Mouse (Mus musculus) retina, postnatal 1 day (tissue): ENCODE results near the gene Cdc34b.

Source experiments
- DNase-seq: peaks from one replicate; pipeline ENCODE4 v3.0.0-alpha.2; 2012

The Cdc34b gene

GRCm38 (mm10) chr11:94735746-94736145 is 5.8 kb upstream of the Cdc34b start:
- no peak for DNase-seq

DNA sequence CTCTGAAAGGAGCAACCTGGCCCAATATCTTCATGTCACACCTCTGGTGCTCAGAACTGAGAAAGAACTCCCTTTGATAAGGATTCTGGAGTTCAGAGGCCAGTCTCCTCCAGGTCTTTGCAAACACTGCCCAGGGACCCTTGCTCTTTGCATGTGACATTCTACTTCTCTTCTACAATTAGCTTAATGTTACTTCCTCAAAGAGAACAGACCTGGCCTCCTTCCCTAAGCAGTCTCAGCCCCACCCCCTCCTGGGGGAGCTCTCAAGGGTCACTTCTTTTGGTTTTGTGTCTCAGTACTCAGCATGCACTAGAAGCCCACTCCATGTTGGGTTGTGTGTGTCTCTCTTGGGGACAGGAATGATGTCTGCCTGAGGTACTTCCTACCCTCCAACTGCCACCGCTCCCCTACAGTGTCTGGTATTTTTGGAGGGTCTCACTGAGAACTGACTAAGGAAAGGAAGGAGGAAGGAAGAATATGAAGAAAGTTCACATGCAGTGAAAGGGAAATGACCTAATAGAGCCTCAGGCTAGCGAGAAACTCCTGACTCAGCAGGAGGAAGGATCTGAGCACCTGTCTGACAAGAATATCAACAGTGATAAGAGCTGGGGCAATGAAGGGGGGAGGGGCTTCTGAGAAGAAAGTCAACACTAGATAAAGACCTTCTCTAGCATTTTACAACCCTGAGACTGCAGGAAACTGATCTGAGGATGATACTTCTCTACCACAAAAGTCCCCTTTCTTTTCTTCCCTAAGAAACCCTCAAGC is 11.5 kb downstream of the Cdc34b start:
- no peak for DNase-seq

DNA sequence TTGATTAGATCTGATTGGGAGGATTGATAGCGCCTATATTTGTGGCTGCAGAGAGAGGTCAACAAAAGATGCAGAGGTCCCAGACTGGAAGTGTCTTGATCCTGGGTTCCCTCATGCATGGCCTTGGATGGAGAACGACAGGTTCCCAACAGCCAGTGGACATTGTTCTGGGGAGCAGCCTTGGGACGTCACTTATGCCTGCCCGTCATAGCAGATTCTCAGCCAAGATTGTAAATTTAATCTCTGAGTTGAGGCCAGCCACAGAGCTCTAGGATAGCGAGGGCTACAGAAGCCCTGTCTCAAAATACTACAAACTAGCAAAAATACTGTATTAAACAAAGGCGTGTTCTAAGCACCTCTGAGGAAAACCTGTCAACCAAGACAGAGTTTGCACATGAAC is 18.3 kb downstream of the Cdc34b start:
- DNase-seq = no peak

DNA sequence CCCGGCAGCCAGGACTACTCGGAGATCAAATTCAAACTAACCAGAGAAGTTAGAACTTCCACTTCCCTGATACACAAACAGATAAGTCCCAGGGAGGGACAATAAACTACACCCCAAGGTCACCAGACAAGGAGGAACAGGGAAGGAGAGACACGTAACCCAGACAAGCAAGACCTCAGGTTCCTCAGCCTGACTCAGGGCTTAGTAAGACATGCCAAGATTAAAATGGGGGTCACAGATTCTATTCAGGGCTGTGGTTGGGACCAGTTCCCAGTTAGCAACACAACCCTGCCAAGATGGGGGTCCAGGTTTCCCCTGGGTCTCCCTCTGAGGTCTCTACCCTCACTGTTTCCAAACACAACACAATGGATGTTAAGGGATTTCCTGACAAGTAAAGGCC is 18.8 kb downstream of the Cdc34b start:
- DNase-seq = no peak

DNA sequence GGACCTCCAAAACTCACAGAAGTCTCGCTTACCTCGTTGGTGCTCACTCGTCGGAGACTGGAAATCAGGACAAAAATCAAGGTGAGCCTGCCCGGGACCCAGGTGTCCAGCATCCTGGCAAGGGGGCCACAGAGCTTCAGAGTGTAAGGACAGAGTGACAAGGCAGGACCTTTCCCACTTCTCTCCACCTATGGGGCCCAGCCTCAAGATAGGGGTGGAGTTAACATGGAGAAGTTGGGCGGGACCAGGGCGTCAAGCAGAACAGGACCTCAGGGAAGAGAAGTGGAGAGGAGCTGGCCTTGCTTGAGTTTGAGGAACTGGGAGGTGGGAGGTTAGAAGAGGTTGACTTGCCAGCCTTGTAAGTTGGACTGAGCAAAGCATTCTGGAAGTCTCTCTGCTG is 19.2 kb downstream of the Cdc34b start:
- no peak for DNase-seq

DNA sequence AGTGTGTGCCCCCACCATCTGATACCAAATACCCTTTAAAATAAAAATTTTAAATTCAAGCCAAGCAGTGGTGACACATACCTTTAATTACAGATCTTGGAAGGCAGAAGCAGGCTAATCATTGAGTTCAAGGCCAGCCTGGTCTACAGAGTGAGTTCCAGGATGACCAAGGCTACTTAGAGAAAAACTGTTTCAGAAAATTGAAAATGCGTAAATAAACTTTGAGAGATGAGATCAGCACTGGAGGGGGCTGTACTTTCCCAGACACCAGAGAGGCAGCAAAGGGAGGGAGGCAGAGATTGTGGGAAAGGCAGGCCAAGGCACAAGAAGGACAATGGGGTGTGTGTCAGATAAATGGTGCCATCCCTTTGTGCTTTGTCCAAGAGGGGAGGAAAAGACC is 20.7 kb downstream of the Cdc34b start:
- DNase-seq = no peak

GRCm38 (mm10) chr11:94762775-94763174 is 21.2 kb downstream of the Cdc34b start:
- DNase-seq = no peak

- DNase-seq = no peak
Observed at GRCm38 (mm10) chr11:94767241-94767640, 25.7 kb downstream of the Cdc34b start.

- no peak for DNase-seq
Observed at GRCm38 (mm10) chr11:94772363-94773055, 30.9 kb downstream of the Cdc34b start.

DNA sequence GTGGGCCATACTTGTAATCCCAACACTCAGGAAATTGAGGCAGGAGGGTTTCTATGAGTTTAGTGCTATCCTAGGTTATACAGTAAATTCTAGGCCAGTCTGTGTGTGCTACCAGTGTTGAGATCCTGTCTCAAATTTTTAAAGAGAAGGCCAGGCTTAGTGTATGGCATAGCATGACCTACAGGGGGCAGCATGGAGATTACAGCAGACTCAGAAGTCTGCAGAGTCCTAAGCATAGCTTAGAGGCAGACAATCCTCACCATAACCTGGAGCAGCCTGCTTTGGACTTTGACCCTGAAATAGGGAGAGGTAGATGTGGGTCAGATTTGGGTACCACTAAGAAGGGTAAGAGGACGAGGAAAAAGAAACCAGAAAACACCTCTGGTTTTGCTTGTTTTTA is 32.3 kb downstream of the Cdc34b start:
- DNase-seq = no peak

GRCm38 (mm10) chr11:94774887-94775497 is 33.4 kb downstream of the Cdc34b start:
- DNase-seq = no peak

DNA sequence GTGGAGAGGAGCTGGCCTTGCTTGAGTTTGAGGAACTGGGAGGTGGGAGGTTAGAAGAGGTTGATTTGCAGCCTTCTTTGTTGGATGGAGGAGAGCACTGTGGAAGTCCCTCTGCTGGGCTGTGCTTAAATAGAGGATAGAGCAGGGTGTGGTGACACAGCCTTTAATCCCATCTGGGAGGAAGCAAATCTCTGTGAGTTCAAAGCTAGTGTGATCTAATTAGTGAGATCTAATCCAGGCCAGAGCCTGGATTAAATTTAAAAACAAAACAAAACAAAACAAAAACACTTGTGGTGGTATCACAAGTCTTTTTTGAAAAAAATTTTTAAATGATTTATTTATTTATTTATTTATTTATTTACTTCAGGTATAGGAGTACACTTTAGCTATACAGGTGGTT is 41.0 kb downstream of the Cdc34b start, which contains the start of gene Tmem92:
Tmem92 (minus strand) TSS at position 101 of the 400 bp plus-strand sequence.
- DNase-seq = no peak

DNA sequence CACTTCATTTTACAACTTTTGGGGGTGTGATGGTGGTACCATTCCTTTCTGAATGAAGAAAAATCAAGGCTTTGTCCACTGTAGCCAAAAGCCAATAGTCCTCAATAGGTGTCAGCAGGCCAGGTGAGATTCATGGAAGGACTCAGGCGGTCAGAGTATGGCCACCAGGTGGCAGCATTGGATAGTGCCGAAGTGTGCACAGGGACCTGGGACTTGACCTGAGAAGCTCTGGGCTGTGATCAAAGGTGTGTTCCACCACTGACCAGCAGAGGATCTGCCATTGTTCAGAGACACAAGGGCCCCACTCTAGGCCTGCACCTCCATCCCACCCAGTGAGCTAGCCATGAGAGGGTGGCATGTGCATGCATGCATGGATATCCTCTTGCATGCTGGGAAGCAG is 43.7 kb downstream of the Cdc34b start:
- peak; percentile 70 for DNase-seq

GRCm38 (mm10) chr11:94791700-94792099 is 50.1 kb downstream of the Cdc34b start:
- DNase-seq = no peak
